Comparison of ENCODE assay signal across 8 mouse cellular contexts in the genomic region with DNA sequence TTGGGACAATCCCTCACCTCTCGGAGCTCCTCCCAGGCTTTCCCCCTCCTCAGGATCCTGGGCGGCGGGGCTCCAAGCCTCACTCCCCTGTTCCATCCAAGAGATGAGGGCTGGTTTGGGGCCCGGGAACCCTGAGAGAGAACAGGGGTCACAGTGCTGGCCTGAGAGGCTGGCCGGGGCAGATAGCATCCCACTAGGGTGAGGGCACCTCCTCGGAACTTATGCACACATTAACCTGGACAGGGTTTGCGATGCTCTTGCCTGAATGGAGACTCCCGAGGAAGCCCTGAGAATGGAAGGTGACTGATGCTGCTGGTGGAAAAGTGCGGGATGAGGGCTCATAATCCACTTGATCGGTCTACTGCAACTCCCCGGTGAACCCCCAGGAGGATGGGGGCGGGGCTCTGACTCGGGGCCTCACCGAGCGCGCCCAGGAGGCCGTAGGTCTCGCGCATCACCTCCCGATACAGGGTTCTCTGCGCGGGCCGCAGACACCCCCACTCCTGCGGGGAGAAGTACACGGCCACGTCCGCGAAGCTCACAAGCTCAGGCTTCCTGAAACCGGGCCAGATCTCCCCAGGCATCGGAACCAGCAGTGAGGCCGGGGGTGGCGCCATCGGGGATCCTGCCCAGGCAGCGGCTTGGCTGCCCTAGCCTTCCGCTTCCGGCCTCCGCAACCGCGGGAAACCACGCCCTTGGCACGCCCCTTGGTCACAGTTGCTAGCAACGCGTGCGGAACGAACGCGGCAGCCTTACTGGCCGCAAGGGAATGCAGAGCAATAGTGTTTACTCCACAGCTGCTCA. TPM values are rescaled to one million over a fixed set of nuclear protein-coding genes. Genes with fewer than 3 reads are reported as not detected.
DNase-seq lines count a peak whose midpoint lies in the region; ATAC-seq lines count a peak whose summit lies in the region.

A gene (minus strand): TSS at position 681 of the 804 bp plus-strand sequence.

- DNase-seq in R1 (ENCODE audit: low read depth, low spot score), result peak; percentile 93
- DNase-seq in cerebellum, postnatal 25 days, result peak; percentile 92 to 96
- DNase-seq in frontal cortex, postnatal 25 days (ENCODE audit: low spot score in 2 of 2), result peak; percentile 81 to 86
- peak; percentile 93 for DNase-seq in hindbrain, embryonic 14.5 days (ENCODE audit: low spot score)
- DNase-seq in layer of hippocampus, postnatal 36 days, result peak; percentile 93
- peak; percentile 98 for DNase-seq in lung, postnatal 36 days
- peak; percentile 93 for DNase-seq in retina, postnatal 1 day
- peak; percentile 91 to 97 for DNase-seq in urinary bladder, adult 18-20 months (ENCODE audit: low spot score in 2 of 2)

- peaks cover 13% of the 10 kb centered on the region for H3K4me1 ChIP-seq in hindbrain, embryonic 14.5 days (replicated peaks; ENCODE audit: control insufficient read depth, insufficient read depth, low read length)

- H3K36me3 ChIP-seq in hindbrain, embryonic 14.5 days (replicated peaks; ENCODE audit: control insufficient read depth, insufficient read depth), result peaks cover 8% of the 10 kb centered on the region

- H3K27me3 ChIP-seq in hindbrain, embryonic 14.5 days (ENCODE audit: control insufficient read depth, insufficient read depth, low read length), result no peaks in the 10 kb centered on the region

- no peaks in the 10 kb centered on the region for H3K9me3 ChIP-seq in hindbrain, embryonic 14.5 days (ENCODE audit: control insufficient read depth, low read length)

- under 1% methylated on average over 48 of the region's 48 CpGs for WGBS in hindbrain, embryonic 14.5 days

- H3K9ac ChIP-seq in hindbrain, embryonic 14.5 days, result peak within 1 kb of the TSS; percentile 90

- H3K4me3 ChIP-seq in hindbrain, embryonic 14.5 days (replicated peaks; ENCODE audit: low read length), result peak within 1 kb of the TSS; percentile 82

- peak within 1 kb of the TSS; percentile 99 for H3K4me2 ChIP-seq in hindbrain, embryonic 14.5 days (replicated peaks)

- H3K27ac ChIP-seq in hindbrain, embryonic 14.5 days, result peak within 1 kb of the TSS; percentile 90

- ATAC-seq in hindbrain, embryonic 14.5 days (ENCODE audit: low FRiP score), result peak; percentile 95

RNA-seq across cellular contexts. Expression of the gene that starts here (rescaled TPM):
- polyA plus RNA-seq in hindbrain, embryonic 14.5 days (2014; fragmentation: Nextera tagmentation; extraction: Ambion mirVana), result 25.6 and 31.6 TPM in 2 replicates
- total RNA-seq in layer of hippocampus, postnatal 36 days (2021), result 10 to 100 TPM; 12.5 to 17.4 TPM

Comparison
In these comparisons a context has a peak if more than half of its experiments do, and no peak if none do; other contexts are left out.
1. Peak in every context shown above with its lines: DNase-seq, ATAC-seq, H3K4me3 ChIP-seq and H3K27ac ChIP-seq.